8 mouse cellular contexts compared by ENCODE assay signal in genomic region chr1:78659270-78659823, GRCm38 (mm10). TPM values are rescaled to one million over a fixed set of nuclear protein-coding genes. Genes with fewer than 3 reads are reported as not detected.
A peak's percentile ranks its signal among the peaks of the same experiment; 100 is the strongest.
DNase-seq lines count a peak whose midpoint lies in the region; ATAC-seq lines count a peak whose summit lies in the region.

No protein-coding gene starts in this region.

- 33% methylated on average over 4 of the region's 4 CpGs for WGBS in neural tube, embryonic 11.5 days
- WGBS in forebrain, embryonic 11.5 days: 34% methylated on average over 4 of the region's 4 CpGs
- 39% methylated on average over 4 of the region's 4 CpGs for WGBS in limb, embryonic 15.5 days
- WGBS in stomach, embryonic 15.5 days: 33% methylated on average over 4 of the region's 4 CpGs

- ATAC-seq in neural tube, embryonic 11.5 days (ENCODE audit: insufficient read depth, low FRiP score, low TSS enrichment): no peak
- no peak for ATAC-seq in forebrain, embryonic 11.5 days (replicated peaks; ENCODE audit: low FRiP score)
- ATAC-seq in limb, embryonic 15.5 days (ENCODE audit: insufficient number of reproducible peaks, low FRiP score, low TSS enrichment, low read depth): no peak
- no peak for ATAC-seq in stomach, embryonic 15.5 days (ENCODE audit: insufficient read depth, low FRiP score, low read depth)

- no peaks in the 10 kb centered on the region for H3K9me3 ChIP-seq in neural tube, embryonic 11.5 days (ENCODE audit: control insufficient read depth, low read length)
- H3K9me3 ChIP-seq in forebrain, embryonic 11.5 days (ENCODE audit: control insufficient read depth, low read length): no peaks in the 10 kb centered on the region
- H3K9me3 ChIP-seq in limb, embryonic 15.5 days: no peaks in the 10 kb centered on the region
- H3K9me3 ChIP-seq in stomach, embryonic 15.5 days: no peaks in the 10 kb centered on the region

- H3K9ac ChIP-seq in neural tube, embryonic 11.5 days (ENCODE audit: low read length): peak overlapping the region; percentile 96
- H3K9ac ChIP-seq in forebrain, embryonic 11.5 days (ENCODE audit: low read length): peak overlapping the region; percentile 97
- H3K9ac ChIP-seq in limb, embryonic 15.5 days: no peak overlapping the region
- H3K9ac ChIP-seq in stomach, embryonic 15.5 days: 0 out of 2 replicates have a peak overlapping the region, but pooled peaks have one; percentile 96

- peaks cover 13% of the 10 kb centered on the region for H3K4me1 ChIP-seq in neural tube, embryonic 11.5 days (ENCODE audit: control insufficient read depth, insufficient read depth, low read length)
- H3K4me1 ChIP-seq in forebrain, embryonic 11.5 days (replicated peaks; ENCODE audit: control insufficient read depth, insufficient read depth, low read length): peaks cover 10% of the 10 kb centered on the region
- H3K4me1 ChIP-seq in limb, embryonic 15.5 days: peaks cover 25% of the 10 kb centered on the region
- peaks cover 21% of the 10 kb centered on the region for H3K4me1 ChIP-seq in stomach, embryonic 15.5 days

- H3K36me3 ChIP-seq in neural tube, embryonic 11.5 days (ENCODE audit: control insufficient read depth, insufficient read depth, low read length): no peaks in the 10 kb centered on the region
- no peaks in the 10 kb centered on the region for H3K36me3 ChIP-seq in forebrain, embryonic 11.5 days (ENCODE audit: control insufficient read depth, insufficient read depth, low read length)
- peaks cover 3% of the 10 kb centered on the region for H3K36me3 ChIP-seq in limb, embryonic 15.5 days
- H3K36me3 ChIP-seq in stomach, embryonic 15.5 days: no peaks in the 10 kb centered on the region

- H3K4me2 ChIP-seq in neural tube, embryonic 11.5 days (ENCODE audit: low read depth): peak overlapping the region; percentile 76
- peak overlapping the region; percentile 72 for H3K4me2 ChIP-seq in forebrain, embryonic 11.5 days (ENCODE audit: low read depth, low read length, severe bottlenecking)
- H3K4me2 ChIP-seq in limb, embryonic 15.5 days: peak overlapping the region; percentile 67
- H3K4me2 ChIP-seq in stomach, embryonic 15.5 days: peak overlapping the region; percentile 62

- H3K4me3 ChIP-seq in neural tube, embryonic 11.5 days (ENCODE audit: low read depth, low read length): peak overlapping the region; percentile 97
- H3K4me3 ChIP-seq in forebrain, embryonic 11.5 days (ENCODE audit: low read depth, low read length): peak overlapping the region; percentile 97
- peak overlapping the region; percentile 91 for H3K4me3 ChIP-seq in limb, embryonic 15.5 days
- H3K4me3 ChIP-seq in stomach, embryonic 15.5 days (replicated peaks): peak overlapping the region; percentile 96

- DNase-seq in neural tube, embryonic 11.5 days (ENCODE audit: low spot score): no peak
- DNase-seq in neural tube, embryonic 10.5 days (ENCODE audit: extremely low spot score, low spot score): no peak
- DNase-seq in forebrain, embryonic 11.5 days (ENCODE audit: low spot score): no peak
- DNase-seq in right cerebral cortex, postnatal 25 days: no peak
- no peak for DNase-seq in frontal cortex, postnatal 25 days (ENCODE audit: low spot score in 2 of 2)
- no peak for DNase-seq in adrenal gland, postnatal 4 days (ENCODE audit: low spot score in 2 of 2)

- no peaks in the 10 kb centered on the region for H3K27me3 ChIP-seq in neural tube, embryonic 11.5 days (ENCODE audit: control insufficient read depth, insufficient read depth, low read length)
- H3K27me3 ChIP-seq in forebrain, embryonic 11.5 days (ENCODE audit: control insufficient read depth, insufficient read depth, low read length): no peaks in the 10 kb centered on the region
- no peaks in the 10 kb centered on the region for H3K27me3 ChIP-seq in limb, embryonic 15.5 days
- no peaks in the 10 kb centered on the region for H3K27me3 ChIP-seq in stomach, embryonic 15.5 days (replicated peaks)

- H3K27ac ChIP-seq in neural tube, embryonic 11.5 days (ENCODE audit: low read depth, low read length): no peak overlapping the region
- no peak overlapping the region for H3K27ac ChIP-seq in forebrain, embryonic 11.5 days (ENCODE audit: low read depth, low read length)
- H3K27ac ChIP-seq in limb, embryonic 15.5 days: no peak overlapping the region
- no peak overlapping the region for H3K27ac ChIP-seq in stomach, embryonic 15.5 days

RNA-seq across cellular contexts. Expression of gene Utp14b, which starts 1.5 kb away (rescaled TPM):
- 5.0 and 5.4 TPM in 2 replicates for polyA plus RNA-seq in neural tube, embryonic 11.5 days (2014; fragmentation: Nextera tagmentation; extraction: Ambion mirVana)
- 5.9 and 6.4 TPM in 2 replicates for polyA plus RNA-seq in forebrain, embryonic 11.5 days (2014; fragmentation: Nextera tagmentation; extraction: Ambion mirVana)
- 2.7 and 3.6 TPM in 2 replicates for polyA plus RNA-seq in limb, embryonic 15.5 days (2015; fragmentation: Nextera tagmentation; extraction: Ambion mirVana)
- polyA plus RNA-seq in stomach, embryonic 15.5 days (2015; fragmentation: Nextera tagmentation; extraction: Ambion mirVana): 3.0 and 3.6 TPM in 2 replicates
- total RNA-seq in adrenal gland, postnatal 4 days (2021): 1 to 10 TPM; 4.7 to 6.1 TPM

RNA-seq across cellular contexts. Expression of gene Acsl3, which starts 1.7 kb away (rescaled TPM):
- polyA plus RNA-seq in neural tube, embryonic 11.5 days (2014; fragmentation: Nextera tagmentation; extraction: Ambion mirVana): 99.9 and 104 TPM in 2 replicates
- 99.5 and 102 TPM in 2 replicates for polyA plus RNA-seq in forebrain, embryonic 11.5 days (2014; fragmentation: Nextera tagmentation; extraction: Ambion mirVana)
- 55.5 and 62.2 TPM in 2 replicates for polyA plus RNA-seq in limb, embryonic 15.5 days (2015; fragmentation: Nextera tagmentation; extraction: Ambion mirVana)
- polyA plus RNA-seq in stomach, embryonic 15.5 days (2015; fragmentation: Nextera tagmentation; extraction: Ambion mirVana): 61.0 and 61.9 TPM in 2 replicates
- total RNA-seq in adrenal gland, postnatal 4 days (2021): 10 to 100 TPM; 17.9 to 19.7 TPM
